Mouse (Mus musculus): Measurements from ENCODE around the gene Capn9. TPM values are rescaled to one million over a fixed set of nuclear protein-coding genes. Genes with fewer than 3 reads are reported as not detected.

Capn9 gene
- total and polyA plus RNA-seq, 3 experiments, result 0.10 TPM; not detected in 2

DNA sequence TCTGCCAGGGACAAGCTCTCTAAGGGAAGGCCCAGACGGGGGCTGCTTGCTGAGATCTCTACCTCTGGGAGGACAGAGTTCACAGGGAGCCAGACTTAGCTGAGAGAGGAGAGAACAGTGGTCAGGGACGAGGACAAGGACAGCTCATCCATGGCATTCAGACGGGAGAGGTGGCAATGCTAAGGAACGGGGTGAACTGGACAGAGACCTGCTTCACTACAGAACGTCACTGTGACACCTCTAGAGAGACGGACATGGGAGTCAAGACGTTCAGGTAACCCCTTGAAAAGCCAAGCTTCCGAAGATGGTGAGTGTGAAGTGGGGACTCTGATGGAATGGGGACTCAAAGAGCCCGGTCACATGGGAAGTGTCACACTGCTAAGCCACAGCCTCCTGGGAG lies 50.3 kb downstream of the Capn9 start:
- Histone ChIP-seq H3K9ac (ENCODE audit: insufficient read depth, low read depth) (no peak overlapping the region), H3K27ac (ENCODE audit: insufficient read depth, low read depth) (no peak overlapping the region), H3K79me2 (replicated peaks; ENCODE audit: control insufficient read depth, extremely low read depth, insufficient read depth, poor library complexity, severe bottlenecking) (no peaks in the 10 kb centered on the region), H3K4me3 (replicated peaks in 1 of 3; ENCODE audit: low read depth in 2 of 3, low read length in 2 of 3, poor library complexity in 1 of 3) (no peak overlapping the region), H3K4me2 (ENCODE audit: insufficient read depth, low read depth, poor library complexity, severe bottlenecking) (no peak overlapping the region), H3K36me3 (replicated peaks in 1 of 2; ENCODE audit: control insufficient read depth in 1 of 2, insufficient read depth in 1 of 2, low read length in 1 of 2) (no peaks in the 10 kb centered on the region), H3K9me3 (replicated peaks; ENCODE audit: low read length) (peaks cover 7% of the 10 kb centered on the region), H3K4me1 (ENCODE audit: control insufficient read depth in 1 of 2, insufficient read depth in 2 of 2) (no peaks in the 10 kb centered on the region), H3K27me3 (replicated peaks) (peaks cover 18% of the 10 kb centered on the region)
- TF ChIP-seq MAFK (IDR thresholded peaks at IDR 0.05; ENCODE audit: insufficient replicate concordance, low read length) (no peak), SIN3A (IDR thresholded peaks at IDR 0.05; ENCODE audit: low read length) (no peak), CTCF (conservative IDR thresholded peaks at IDR 0.05 in 1 of 2, IDR thresholded peaks at IDR 0.05 in 1 of 2; ENCODE audit: low read depth in 2 of 2, low read length in 2 of 2) (no peak), JUN (IDR thresholded peaks at IDR 0.05; ENCODE audit: insufficient read depth, low read depth, low read length) (no peak), ZKSCAN1 (IDR thresholded peaks at IDR 0.05; ENCODE audit: borderline replicate concordance, low read depth, low read length) (no peak), CHD2 (IDR thresholded peaks at IDR 0.05; ENCODE audit: low read length) (no peak), ELF1 (IDR thresholded peaks at IDR 0.05; ENCODE audit: low read depth, low read length) (no peak), MXI1 (IDR thresholded peaks at IDR 0.05; ENCODE audit: low read depth, low read length) (no peak), PAX5 (IDR thresholded peaks at IDR 0.05; ENCODE audit: low read length) (no peak), TCF12 (IDR thresholded peaks at IDR 0.05; ENCODE audit: low read depth, low read length) (no peak), MAX (IDR thresholded peaks at IDR 0.05; ENCODE audit: low read length) (no peak), ETS1 (conservative IDR thresholded peaks at IDR 0.05; ENCODE audit: low read depth, low read length) (no peak), TBP (conservative IDR thresholded peaks at IDR 0.05; ENCODE audit: low read depth, low read length) (no peak)
- DNase-seq (ENCODE audit: extremely low read depth), result no peak
- dilution Hi-C loops (cut with MboI; ENCODE audit: extremely low pct_ligation_motif_present, extremely low pct_unique_long_range_greater_than_20kb, low sequenced_read_pairs), result no loop called here
- in situ Hi-C loops (cut with MboI; ENCODE audit: low pct_ligation_motif_present, low pct_unique_long_range_greater_than_20kb, low sequenced_read_pairs), result no loop called here

GRCm38 (mm10) chr8:124630489-124630888 lies 54.6 kb downstream of the Capn9 start:
- in situ Hi-C loops (cut with MboI; ENCODE audit: low pct_ligation_motif_present, low pct_unique_long_range_greater_than_20kb, low sequenced_read_pairs) (loop anchor here (5.0 kb wide), 1 partner anchor 37 kb away; no protein-coding TSS in a partner anchor), dilution Hi-C loops (cut with MboI; ENCODE audit: extremely low pct_ligation_motif_present, extremely low pct_unique_long_range_greater_than_20kb, low sequenced_read_pairs) (no loop called here)
- DNase-seq (ENCODE audit: extremely low read depth), result no peak
- Histone ChIP-seq H3K27me3 (replicated peaks) (peaks cover 9% of the 10 kb centered on the region), H3K79me2 (replicated peaks; ENCODE audit: control insufficient read depth, extremely low read depth, insufficient read depth, poor library complexity, severe bottlenecking) (no peaks in the 10 kb centered on the region), H3K4me2 (ENCODE audit: insufficient read depth, low read depth, poor library complexity, severe bottlenecking) (no peak overlapping the region), H3K4me3 (replicated peaks in 1 of 3; ENCODE audit: low read depth in 2 of 3, low read length in 2 of 3, poor library complexity in 1 of 3) (no peak overlapping the region), H3K27ac (ENCODE audit: insufficient read depth, low read depth) (no peak overlapping the region), H3K4me1 (ENCODE audit: control insufficient read depth in 1 of 2, insufficient read depth in 2 of 2) (peaks cover 3 to 9% of the 10 kb centered on the region in 2 experiments; a peak in 3 of 4 replicates), H3K36me3 (replicated peaks in 1 of 2; ENCODE audit: control insufficient read depth in 1 of 2, insufficient read depth in 1 of 2, low read length in 1 of 2) (peaks cover 0 to 6% of the 10 kb centered on the region in 2 experiments), H3K9me3 (replicated peaks; ENCODE audit: low read length) (peaks cover 7% of the 10 kb centered on the region), H3K9ac (ENCODE audit: insufficient read depth, low read depth) (no peak overlapping the region)
- TF ChIP-seq KAT2A (IDR thresholded peaks at IDR 0.05; ENCODE audit: insufficient replicate concordance, low read length), result no peak
- no peak for TF ChIP-seq TCF12 (IDR thresholded peaks at IDR 0.05; ENCODE audit: low read depth, low read length)
- no peak for TF ChIP-seq MEF2A (IDR thresholded peaks at IDR 0.05; ENCODE audit: borderline replicate concordance, low read depth, low read length)
- no peak for TF ChIP-seq PAX5 (IDR thresholded peaks at IDR 0.05; ENCODE audit: low read length)
- no peak for TF ChIP-seq RAD21 (IDR thresholded peaks at IDR 0.05; ENCODE audit: low read depth, low read length)
- no peak for TF ChIP-seq E2F4 (IDR thresholded peaks at IDR 0.05; ENCODE audit: insufficient replicate concordance, low read depth, low read length)
- no peak for TF ChIP-seq ELF1 (IDR thresholded peaks at IDR 0.05; ENCODE audit: low read depth, low read length)
- TF ChIP-seq CHD2 (IDR thresholded peaks at IDR 0.05; ENCODE audit: low read length), result no peak
- no peak for TF ChIP-seq NRF1 (IDR thresholded peaks at IDR 0.05; ENCODE audit: low read depth, low read length)
- no peak for TF ChIP-seq CHD1 (IDR thresholded peaks at IDR 0.05; ENCODE audit: low read depth, low read length)
- TF ChIP-seq SIN3A (IDR thresholded peaks at IDR 0.05; ENCODE audit: low read length), result no peak
- TF ChIP-seq MAX (IDR thresholded peaks at IDR 0.05; ENCODE audit: low read length), result no peak
- TF ChIP-seq ZNF384 (IDR thresholded peaks at IDR 0.05; ENCODE audit: low read depth, low read length), result no peak

All from CH12.LX (cell line).